Mouse (Mus musculus): ENCODE data around the gene C5ar2. TPM values are rescaled to one million over a fixed set of nuclear protein-coding genes. Genes with fewer than 3 reads are reported as not detected.

Gene C5ar2
- polyA plus RNA-seq (2015; fragmentation: Nextera tagmentation; extraction: Ambion mirVana), result 0.92 and 1.2 TPM in 2 replicates

GRCm38 (mm10) chr7:16244067-16244466 is at the start of gene C5ar2:
Gene C5ar2, minus strand, starts transcription at chr7:16244154.
- peak within 1 kb of the TSS; percentile 52 for H3K4me2 ChIP-seq (ENCODE audit: low read depth, low read length)
- no peaks in the 10 kb centered on the region for H3K27me3 ChIP-seq (ENCODE audit: insufficient read depth, low read length)
- H3K4me3 ChIP-seq (ENCODE audit: low read depth, low read length), result no peak within 1 kb of the TSS
- 0 out of 2 replicates have a peak within 1 kb of the TSS, but pooled peaks have one; percentile 11 for H3K9ac ChIP-seq (replicated peaks)
- peaks cover 42% of the 10 kb centered on the region for H3K4me1 ChIP-seq (ENCODE audit: insufficient read depth)
- H3K36me3 ChIP-seq (replicated peaks; ENCODE audit: insufficient read depth, low read length), result no peaks in the 10 kb centered on the region
- H3K9me3 ChIP-seq (ENCODE audit: low read length), result no peaks in the 10 kb centered on the region
- WGBS (ENCODE audit: insufficient replicate concordance), result 36% methylated on average over 5 of the region's 5 CpGs
- TF ChIP-seq CTCF (IDR thresholded peaks at IDR 0.05; ENCODE audit: low read depth), result no peak
- no peak for TF ChIP-seq EP300 (IDR thresholded peaks at IDR 0.05; ENCODE audit: low read depth)
- ATAC-seq (peak; percentile 71), DNase-seq (peak; percentile 62)
- peak within 1 kb of the TSS; percentile 85 for H3K27ac ChIP-seq (ENCODE audit: low read depth)

- no peak for TF ChIP-seq CTCF (IDR thresholded peaks at IDR 0.05; ENCODE audit: low read depth)
- no peak for TF ChIP-seq EP300 (IDR thresholded peaks at IDR 0.05; ENCODE audit: low read depth)
- no peak overlapping the region for H3K4me3 ChIP-seq (ENCODE audit: low read depth, low read length)
- H3K36me3 ChIP-seq (replicated peaks; ENCODE audit: insufficient read depth, low read length), result peaks cover 18% of the 10 kb centered on the region
- H3K9me3 ChIP-seq (ENCODE audit: low read length), result no peaks in the 10 kb centered on the region
- no peak for DNase-seq
- WGBS (ENCODE audit: insufficient replicate concordance), result 50% methylated on average over 1 of the region's 1 CpGs
- no peaks in the 10 kb centered on the region for H3K27me3 ChIP-seq (ENCODE audit: insufficient read depth, low read length)
- H3K27ac ChIP-seq (ENCODE audit: low read depth), result peak overlapping the region; percentile 11; the same call in 1 of the 2 replicates
- peaks cover 11% of the 10 kb centered on the region for H3K4me1 ChIP-seq (ENCODE audit: insufficient read depth)
- ATAC-seq, result no peak
- H3K4me2 ChIP-seq (ENCODE audit: low read depth, low read length), result no peak overlapping the region
- no peak overlapping the region for H3K9ac ChIP-seq (replicated peaks)
These were observed 43.8 kb upstream of the C5ar2 start for GRCm38 (mm10) chr7:16287791-16288190.

GRCm38 (mm10) chr7:16287016-16287415 is 43.1 kb upstream of the C5ar2 start:
- no peak for ATAC-seq

GRCm38 (mm10) chr7:16286026-16286961 is 42.3 kb upstream of the C5ar2 start, which contains the start of gene Ccdc9:
Gene Ccdc9, minus strand, starts transcription at chr7:16286795.
- TF ChIP-seq EP300 (IDR thresholded peaks at IDR 0.05; ENCODE audit: low read depth), result peak; percentile 29; the same call in 1 of the 2 replicates
- no peak for TF ChIP-seq CTCF (IDR thresholded peaks at IDR 0.05; ENCODE audit: low read depth)
- DNase-seq (peak; percentile 100), ATAC-seq (peak; percentile 88)
- Histone ChIP-seq H3K9ac (replicated peaks) (peak within 1 kb of the TSS; percentile 79), H3K9me3 (ENCODE audit: low read length) (no peaks in the 10 kb centered on the region), H3K4me2 (ENCODE audit: low read depth, low read length) (peak within 1 kb of the TSS; percentile 90), H3K27me3 (ENCODE audit: insufficient read depth, low read length) (no peaks in the 10 kb centered on the region), H3K4me1 (ENCODE audit: insufficient read depth) (peaks cover 11% of the 10 kb centered on the region), H3K36me3 (replicated peaks; ENCODE audit: insufficient read depth, low read length) (peaks cover 31% of the 10 kb centered on the region), H3K27ac (ENCODE audit: low read depth) (peak within 1 kb of the TSS; percentile 98), H3K4me3 (ENCODE audit: low read depth, low read length) (peak within 1 kb of the TSS; percentile 70)
- under 1% methylated on average over 64 of the region's 70 CpGs for WGBS (ENCODE audit: insufficient replicate concordance)

More at GRCm38 (mm10) chr7:16287016-16287415, 43.1 kb upstream of the C5ar2 start:
- no peak for DNase-seq
- peak overlapping the region; percentile 98 for H3K27ac ChIP-seq (ENCODE audit: low read depth)
- TF ChIP-seq EP300 (IDR thresholded peaks at IDR 0.05; ENCODE audit: low read depth) (no peak), CTCF (IDR thresholded peaks at IDR 0.05; ENCODE audit: low read depth) (no peak)
- H3K9ac ChIP-seq (replicated peaks), result peak overlapping the region; percentile 79
- peaks cover 11% of the 10 kb centered on the region for H3K4me1 ChIP-seq (ENCODE audit: insufficient read depth)
- H3K4me3 ChIP-seq (ENCODE audit: low read depth, low read length), result peak overlapping the region; percentile 70
- WGBS (ENCODE audit: insufficient replicate concordance), result 63% methylated on average over 2 of the region's 2 CpGs
- H3K4me2 ChIP-seq (ENCODE audit: low read depth, low read length), result peak overlapping the region; percentile 90
- peaks cover 26% of the 10 kb centered on the region for H3K36me3 ChIP-seq (replicated peaks; ENCODE audit: insufficient read depth, low read length)
- H3K9me3 ChIP-seq (ENCODE audit: low read length), result no peaks in the 10 kb centered on the region
- no peaks in the 10 kb centered on the region for H3K27me3 ChIP-seq (ENCODE audit: insufficient read depth, low read length)

- Histone ChIP-seq H3K4me1 (ENCODE audit: insufficient read depth) (peaks cover 11% of the 10 kb centered on the region), H3K4me3 (ENCODE audit: low read depth, low read length) (peak overlapping the region; percentile 70), H3K36me3 (replicated peaks; ENCODE audit: insufficient read depth, low read length) (peaks cover 38% of the 10 kb centered on the region), H3K27ac (ENCODE audit: low read depth) (peak overlapping the region; percentile 87), H3K27me3 (ENCODE audit: insufficient read depth, low read length) (no peaks in the 10 kb centered on the region), H3K9ac (replicated peaks) (peak overlapping the region; percentile 52), H3K4me2 (ENCODE audit: low read depth, low read length) (peak overlapping the region; percentile 90), H3K9me3 (ENCODE audit: low read length) (no peaks in the 10 kb centered on the region)
- no peak for TF ChIP-seq CTCF (IDR thresholded peaks at IDR 0.05; ENCODE audit: low read depth)
- TF ChIP-seq EP300 (IDR thresholded peaks at IDR 0.05; ENCODE audit: low read depth), result no peak
- DNase-seq (peak; percentile 79), ATAC-seq (peak; percentile 28)
- 2% methylated on average over 14 of the region's 14 CpGs for WGBS (ENCODE audit: insufficient replicate concordance)
These were observed 41.6 kb upstream of the C5ar2 start for GRCm38 (mm10) chr7:16285450-16286025.

GRCm38 (mm10) chr7:16284904-16285303 is 41.0 kb upstream of the C5ar2 start:
- TF ChIP-seq CTCF (IDR thresholded peaks at IDR 0.05; ENCODE audit: low read depth) (no peak), EP300 (IDR thresholded peaks at IDR 0.05; ENCODE audit: low read depth) (no peak)
- Histone ChIP-seq H3K4me1 (ENCODE audit: insufficient read depth) (peaks cover 11% of the 10 kb centered on the region), H3K27ac (ENCODE audit: low read depth) (peak overlapping the region; percentile 87), H3K9ac (replicated peaks) (no peak overlapping the region), H3K4me2 (ENCODE audit: low read depth, low read length) (peak overlapping the region; percentile 90), H3K4me3 (ENCODE audit: low read depth, low read length) (0 out of 2 replicates have a peak overlapping the region, but pooled peaks have one; percentile 70), H3K27me3 (ENCODE audit: insufficient read depth, low read length) (no peaks in the 10 kb centered on the region), H3K9me3 (ENCODE audit: low read length) (no peaks in the 10 kb centered on the region), H3K36me3 (replicated peaks; ENCODE audit: insufficient read depth, low read length) (peaks cover 41% of the 10 kb centered on the region)
- ATAC-seq, result no peak
- 75% methylated on average over 9 of the region's 9 CpGs for WGBS (ENCODE audit: insufficient replicate concordance)
- no peak for DNase-seq
